8 mouse cellular contexts compared by ENCODE assay signal in genomic region chr5:120560616-120561311, GRCm38 (mm10). TPM values are rescaled to one million over a fixed set of nuclear protein-coding genes. Genes with fewer than 3 reads are reported as not detected.
DNase-seq lines count a peak whose midpoint lies in the region.

No protein-coding gene starts in this region.

- intact Hi-C loops in left cerebral cortex, postnatal 4 days (cut with DNase I) = no loop called here

- peak; percentile 67 for DNase-seq in ZHBTc4 (ENCODE audit: low read depth, low spot score)
- peak; percentile 85 for DNase-seq in cerebellum, adult 9-10 months
- DNase-seq in gastrocnemius, adult 18-20 months (ENCODE audit: low spot score) = peak; percentile 92
- peak; percentile 63 for DNase-seq in hindbrain, embryonic 10.5 days (ENCODE audit: low spot score)
- DNase-seq in left cerebral cortex, postnatal 4 days = peak; percentile 88
- peak; percentile 54 for DNase-seq in right cerebral cortex, postnatal 25 days
- no peak for DNase-seq in spleen, postnatal 36 days (ENCODE audit: low spot score in 2 of 2)

- WGBS in hindbrain, embryonic 10.5 days = 15% methylated on average over 16 of the region's 16 CpGs

- peak overlapping the region; percentile 85 for H3K27ac ChIP-seq in hindbrain, embryonic 10.5 days

- no peaks in the 10 kb centered on the region for H3K27me3 ChIP-seq in hindbrain, embryonic 10.5 days (ENCODE audit: insufficient read depth, poor library complexity, severe bottlenecking)
- H3K27me3 ChIP-seq in megakaryocyte, embryonic 14.5 days (replicated peaks) = peaks cover 2% of the 10 kb centered on the region

- H3K36me3 ChIP-seq in hindbrain, embryonic 10.5 days = peaks cover 14% of the 10 kb centered on the region
- H3K36me3 ChIP-seq in megakaryocyte, embryonic 14.5 days (replicated peaks; ENCODE audit: low read length) = peaks cover 29% of the 10 kb centered on the region

- H3K9me3 ChIP-seq in hindbrain, embryonic 10.5 days = no peaks in the 10 kb centered on the region
- H3K9me3 ChIP-seq in megakaryocyte, embryonic 14.5 days = no peaks in the 10 kb centered on the region

- H3K4me3 ChIP-seq in hindbrain, embryonic 10.5 days = peak overlapping the region; percentile 21; the same call in 1 of the 2 replicates
- peak overlapping the region; percentile 91 for H3K4me3 ChIP-seq in megakaryocyte, embryonic 14.5 days (replicated peaks)

- peaks cover 75% of the 10 kb centered on the region for H3K4me1 ChIP-seq in hindbrain, embryonic 10.5 days (replicated peaks)
- peaks cover 67% of the 10 kb centered on the region for H3K4me1 ChIP-seq in megakaryocyte, embryonic 14.5 days

RNA-seq across cellular contexts. Expression of gene Tpcn1, which starts 27.7 kb away (rescaled TPM):
- 10 to 100 TPM; 38.9 to 42.9 TPM for total RNA-seq in gastrocnemius, adult 18-20 months (2021)
- polyA plus RNA-seq in hindbrain, embryonic 10.5 days (2016; fragmentation: Nextera tagmentation; extraction: Ambion mirVana) = 12.5 and 12.9 TPM in 2 replicates
- total RNA-seq in left cerebral cortex, postnatal 4 days (2021) = 10 to 100 TPM; 42.0 to 44.1 TPM
- 68.6 and 71.5 TPM in 2 replicates for polyA plus RNA-seq in megakaryocyte, embryonic 14.5 days (2012; ENCODE audit: insufficient read depth, low replicate concordance)

RNA-seq across cellular contexts. Expression of gene Iqcd, which starts 28.1 kb away (rescaled TPM):
- total RNA-seq in gastrocnemius, adult 18-20 months (2021) = not detected
- polyA plus RNA-seq in hindbrain, embryonic 10.5 days (2016; fragmentation: Nextera tagmentation; extraction: Ambion mirVana) = 1.3 and 2.8 TPM in 2 replicates
- under 1 TPM; 0.58 to 0.64 TPM for total RNA-seq in left cerebral cortex, postnatal 4 days (2021)
- polyA plus RNA-seq in megakaryocyte, embryonic 14.5 days (2012; ENCODE audit: insufficient read depth, low replicate concordance) = 0.94 and 5.8 TPM in 2 replicates

RNA-seq across cellular contexts. Expression of gene Slc8b1, which starts 49.8 kb away (rescaled TPM):
- 1 to 10 TPM; 8.5 to 8.6 TPM for total RNA-seq in gastrocnemius, adult 18-20 months (2021)
- 4.4 and 5.8 TPM in 2 replicates for polyA plus RNA-seq in hindbrain, embryonic 10.5 days (2016; fragmentation: Nextera tagmentation; extraction: Ambion mirVana)
- total RNA-seq in left cerebral cortex, postnatal 4 days (2021) = 1 to 10 TPM; 3.3 to 4.6 TPM
- 3.0 and 5.3 TPM in 2 replicates for polyA plus RNA-seq in megakaryocyte, embryonic 14.5 days (2012; ENCODE audit: insufficient read depth, low replicate concordance)

RNA-seq across cellular contexts. Expression of gene Rita1, which starts 51.6 kb away (rescaled TPM):
- 1 to 10 TPM; 7.0 to 7.5 TPM for total RNA-seq in gastrocnemius, adult 18-20 months (2021)
- 19.0 and 19.6 TPM in 2 replicates for polyA plus RNA-seq in hindbrain, embryonic 10.5 days (2016; fragmentation: Nextera tagmentation; extraction: Ambion mirVana)
- 10 to 100 TPM; 22.7 to 26.0 TPM for total RNA-seq in left cerebral cortex, postnatal 4 days (2021)
- 30.9 and 35.5 TPM in 2 replicates for polyA plus RNA-seq in megakaryocyte, embryonic 14.5 days (2012; ENCODE audit: insufficient read depth, low replicate concordance)

RNA-seq across cellular contexts. Expression of gene Ddx54, which starts 51.8 kb away (rescaled TPM):
- total RNA-seq in gastrocnemius, adult 18-20 months (2021) = 10 to 100 TPM; 15.8 to 15.9 TPM
- 62.2 and 64.7 TPM in 2 replicates for polyA plus RNA-seq in hindbrain, embryonic 10.5 days (2016; fragmentation: Nextera tagmentation; extraction: Ambion mirVana)
- 10 to 100 TPM; 52.0 to 55.4 TPM for total RNA-seq in left cerebral cortex, postnatal 4 days (2021)
- 23.6 and 74.7 TPM in 2 replicates for polyA plus RNA-seq in megakaryocyte, embryonic 14.5 days (2012; ENCODE audit: insufficient read depth, low replicate concordance)

Comparison
In these comparisons a context has a peak if more than half of its experiments do, and no peak if none do; other contexts are left out.
1. DNase-seq: peak in ZHBTc4 (single experiment), cerebellum, adult 9-10 months (single experiment), gastrocnemius, adult 18-20 months (single experiment), hindbrain, embryonic 10.5 days (single experiment), left cerebral cortex, postnatal 4 days (single experiment) and right cerebral cortex, postnatal 25 days (single experiment); none in spleen, postnatal 36 days (0 of 2).